Mouse (Mus musculus): ENCODE results near the gene Dclre1c. TPM values are rescaled to one million over a fixed set of nuclear protein-coding genes. Genes with fewer than 3 reads are reported as not detected.

Gene Dclre1c
- total and polyA plus RNA-seq, 2 experiments from 2014 or later = 1.6 to 2.6 TPM

DNA sequence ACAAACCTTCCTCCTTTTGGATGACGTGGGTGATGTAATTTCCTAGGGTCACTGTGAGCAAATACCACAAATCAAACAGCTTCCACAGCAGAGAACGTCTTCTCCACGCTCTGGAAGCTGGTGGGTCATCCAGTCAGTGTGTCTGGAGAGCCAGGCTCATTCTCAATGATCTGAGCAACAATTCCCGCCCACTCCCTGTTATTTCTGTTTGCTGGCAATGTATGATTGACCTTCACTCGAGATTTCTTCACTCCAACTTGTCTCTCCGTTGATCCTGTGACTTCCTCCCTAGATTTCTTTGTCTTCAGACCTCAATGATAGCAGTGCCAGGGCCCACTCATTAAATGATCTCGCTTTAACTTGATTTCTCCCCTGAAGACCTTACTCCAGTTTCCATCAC is 16.2 kb upstream of the Dclre1c start:
- H3K9ac ChIP-seq (replicated peaks; ENCODE audit: low read depth, low read length) = no peak overlapping the region
- H3K27ac ChIP-seq (ENCODE audit: low read depth) = no peak overlapping the region
- ATAC-seq (ENCODE audit: insufficient read depth, low read depth) (no peak), DNase-seq (ENCODE audit: low spot score) (no peak)
- 64% methylated on average over 7 of the region's 7 CpGs for WGBS
- TF ChIP-seq CTCF (IDR thresholded peaks at IDR 0.05; ENCODE audit: low read depth) (no peak), EP300 (IDR thresholded peaks at IDR 0.05; ENCODE audit: low read depth) (no peak)
- H3K4me3 ChIP-seq (ENCODE audit: low read depth, low read length) = no peak overlapping the region
- no peaks in the 10 kb centered on the region for H3K36me3 ChIP-seq (replicated peaks; ENCODE audit: control insufficient read depth, insufficient read depth, low read length)
- H3K27me3 ChIP-seq (ENCODE audit: control insufficient read depth, insufficient read depth, low read length) = no peaks in the 10 kb centered on the region
- no peaks in the 10 kb centered on the region for H3K9me3 ChIP-seq (replicated peaks; ENCODE audit: control insufficient read depth, low read length)
- H3K4me1 ChIP-seq (ENCODE audit: control insufficient read depth, insufficient read depth) = no peaks in the 10 kb centered on the region
- no peak overlapping the region for H3K4me2 ChIP-seq (ENCODE audit: low read depth, low read length)

DNA sequence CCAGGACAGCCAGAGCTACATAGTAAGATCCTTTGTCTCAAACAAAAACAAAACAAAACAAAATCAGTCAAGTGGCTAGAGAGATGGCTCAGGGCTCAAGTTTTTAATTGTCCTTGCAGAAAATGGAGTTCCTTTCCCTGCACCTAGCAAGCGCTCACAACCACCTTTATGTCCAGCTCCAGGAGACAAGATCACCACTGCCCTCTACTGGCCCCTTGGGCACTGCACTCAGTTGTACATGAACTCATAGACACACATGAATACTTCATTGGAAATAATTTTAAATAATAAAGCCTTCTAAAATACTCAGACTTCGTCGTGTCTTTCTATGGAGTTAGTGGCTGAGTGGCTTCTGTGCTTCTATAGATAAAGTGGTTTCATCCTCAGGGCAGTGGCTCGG is 9.7 kb upstream of the Dclre1c start:
- no peaks in the 10 kb centered on the region for H3K36me3 ChIP-seq (replicated peaks; ENCODE audit: control insufficient read depth, insufficient read depth, low read length)
- WGBS = 40% methylated on average over 4 of the region's 4 CpGs
- H3K4me2 ChIP-seq (ENCODE audit: low read depth, low read length) = no peak overlapping the region
- TF ChIP-seq CTCF (IDR thresholded peaks at IDR 0.05; ENCODE audit: low read depth) (peak; percentile 58), EP300 (IDR thresholded peaks at IDR 0.05; ENCODE audit: low read depth) (no peak)
- no peaks in the 10 kb centered on the region for H3K9me3 ChIP-seq (replicated peaks; ENCODE audit: control insufficient read depth, low read length)
- no peak overlapping the region for H3K4me3 ChIP-seq (ENCODE audit: low read depth, low read length)
- ATAC-seq (ENCODE audit: insufficient read depth, low read depth) (no peak), DNase-seq (ENCODE audit: low spot score) (peak; percentile 21)
- H3K27me3 ChIP-seq (ENCODE audit: control insufficient read depth, insufficient read depth, low read length) = 0 out of 2 replicates have a peak, but pooled peaks cover 9% of the 10 kb centered on the region
- no peak overlapping the region for H3K9ac ChIP-seq (replicated peaks; ENCODE audit: low read depth, low read length)
- H3K27ac ChIP-seq (ENCODE audit: low read depth) = no peak overlapping the region
- H3K4me1 ChIP-seq (ENCODE audit: control insufficient read depth, insufficient read depth) = no peaks in the 10 kb centered on the region

GRCm38 (mm10) chr2:3415676-3416075 is 8.3 kb upstream of the Dclre1c start:
- Histone ChIP-seq H3K4me1 (ENCODE audit: control insufficient read depth, insufficient read depth) (no peaks in the 10 kb centered on the region), H3K9me3 (replicated peaks; ENCODE audit: control insufficient read depth, low read length) (no peaks in the 10 kb centered on the region), H3K27ac (ENCODE audit: low read depth) (no peak overlapping the region), H3K4me2 (ENCODE audit: low read depth, low read length) (no peak overlapping the region), H3K36me3 (replicated peaks; ENCODE audit: control insufficient read depth, insufficient read depth, low read length) (no peaks in the 10 kb centered on the region), H3K9ac (replicated peaks; ENCODE audit: low read depth, low read length) (no peak overlapping the region), H3K27me3 (ENCODE audit: control insufficient read depth, insufficient read depth, low read length) (0 out of 2 replicates have a peak, but pooled peaks cover 9% of the 10 kb centered on the region), H3K4me3 (ENCODE audit: low read depth, low read length) (no peak overlapping the region)
- 63% methylated on average over 1 of the region's 1 CpGs for WGBS
- DNase-seq (ENCODE audit: low spot score) (no peak), ATAC-seq (ENCODE audit: insufficient read depth, low read depth) (no peak)
- TF ChIP-seq CTCF (IDR thresholded peaks at IDR 0.05; ENCODE audit: low read depth) (no peak), EP300 (IDR thresholded peaks at IDR 0.05; ENCODE audit: low read depth) (no peak)

DNA sequence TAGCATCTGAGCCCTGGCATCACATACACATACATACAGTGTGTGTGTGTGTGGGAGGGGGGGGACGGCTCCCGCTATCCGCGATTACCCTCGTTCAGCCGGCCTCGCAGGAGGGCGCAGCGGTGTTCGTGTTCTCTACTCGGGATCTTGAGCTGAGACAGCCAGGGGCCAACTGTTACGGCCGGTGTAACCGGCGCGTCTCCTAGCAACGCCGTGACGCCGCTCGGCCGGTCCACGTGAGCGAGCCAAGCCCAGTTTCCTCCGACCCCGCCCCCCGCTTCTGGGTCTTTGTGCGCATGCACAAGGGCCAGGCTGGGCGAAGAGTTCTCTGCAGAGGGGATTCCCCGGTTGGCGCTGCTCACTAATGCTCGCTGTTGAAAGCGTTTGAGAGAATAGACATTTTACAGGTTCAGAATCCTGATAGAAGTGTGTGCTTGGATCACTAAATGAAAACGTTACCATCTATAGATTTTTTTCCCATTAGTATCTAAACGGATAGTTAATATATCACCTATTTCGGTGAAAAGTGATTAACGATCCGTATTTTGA is 5.0 kb upstream of the Dclre1c start:
- peak overlapping the region; percentile 76 for H3K4me2 ChIP-seq (ENCODE audit: low read depth, low read length)
- H3K36me3 ChIP-seq (replicated peaks; ENCODE audit: control insufficient read depth, insufficient read depth, low read length) = no peaks in the 10 kb centered on the region
- peak; percentile 95 for DNase-seq (ENCODE audit: low spot score)
- H3K9ac ChIP-seq (replicated peaks; ENCODE audit: low read depth, low read length) = no peak overlapping the region; the same call in 1 of the 2 replicates
- peak overlapping the region; percentile 54 for H3K4me3 ChIP-seq (ENCODE audit: low read depth, low read length)
- no peaks in the 10 kb centered on the region for H3K9me3 ChIP-seq (replicated peaks; ENCODE audit: control insufficient read depth, low read length)
- no peak for TF ChIP-seq EP300 (IDR thresholded peaks at IDR 0.05; ENCODE audit: low read depth)
- TF ChIP-seq CTCF (IDR thresholded peaks at IDR 0.05; ENCODE audit: low read depth) = 0 out of 2 replicates have a peak, but pooled peaks have one; percentile 4
- WGBS = 1% methylated on average over 38 of the region's 38 CpGs
- H3K27me3 ChIP-seq (ENCODE audit: control insufficient read depth, insufficient read depth, low read length) = 0 out of 2 replicates have a peak, but pooled peaks cover 9% of the 10 kb centered on the region
- peak; percentile 98 for ATAC-seq (ENCODE audit: insufficient read depth, low read depth)
- no peak overlapping the region for H3K27ac ChIP-seq (ENCODE audit: low read depth)
- H3K4me1 ChIP-seq (ENCODE audit: control insufficient read depth, insufficient read depth) = 0 out of 2 replicates have a peak, but pooled peaks cover 3% of the 10 kb centered on the region

DNA sequence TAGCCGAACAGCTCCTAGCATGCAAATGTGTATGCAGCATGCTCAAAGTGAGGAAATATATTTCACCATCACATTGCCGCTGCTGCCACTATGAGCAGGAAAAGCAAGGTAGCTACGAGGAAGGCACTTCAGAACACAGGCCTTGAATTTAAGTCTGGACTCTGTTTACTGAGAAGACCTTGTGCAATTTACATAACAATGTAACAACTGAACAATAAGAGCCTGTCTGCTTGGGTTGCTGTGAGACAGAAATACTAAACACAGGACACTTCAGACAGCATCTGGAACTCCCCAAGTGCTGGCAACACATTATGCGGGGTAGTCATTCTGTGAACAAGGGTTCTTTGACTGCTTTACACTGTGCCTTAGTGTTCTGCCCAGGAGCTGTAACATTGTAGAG is 3.8 kb upstream of the Dclre1c start:
- Histone ChIP-seq H3K9me3 (replicated peaks; ENCODE audit: control insufficient read depth, low read length) (no peaks in the 10 kb centered on the region), H3K4me3 (ENCODE audit: low read depth, low read length) (no peak overlapping the region), H3K4me1 (ENCODE audit: control insufficient read depth, insufficient read depth) (0 out of 2 replicates have a peak, but pooled peaks cover 8% of the 10 kb centered on the region), H3K27ac (ENCODE audit: low read depth) (no peak overlapping the region), H3K4me2 (ENCODE audit: low read depth, low read length) (no peak overlapping the region), H3K27me3 (ENCODE audit: control insufficient read depth, insufficient read depth, low read length) (0 out of 2 replicates have a peak, but pooled peaks cover 9% of the 10 kb centered on the region), H3K9ac (replicated peaks; ENCODE audit: low read depth, low read length) (no peak overlapping the region), H3K36me3 (replicated peaks; ENCODE audit: control insufficient read depth, insufficient read depth, low read length) (no peaks in the 10 kb centered on the region)
- ATAC-seq (ENCODE audit: insufficient read depth, low read depth) = no peak
- TF ChIP-seq CTCF (IDR thresholded peaks at IDR 0.05; ENCODE audit: low read depth) (no peak), EP300 (IDR thresholded peaks at IDR 0.05; ENCODE audit: low read depth) (no peak)
- 69% methylated on average over 4 of the region's 4 CpGs for WGBS
- DNase-seq (ENCODE audit: low spot score) = no peak

DNA sequence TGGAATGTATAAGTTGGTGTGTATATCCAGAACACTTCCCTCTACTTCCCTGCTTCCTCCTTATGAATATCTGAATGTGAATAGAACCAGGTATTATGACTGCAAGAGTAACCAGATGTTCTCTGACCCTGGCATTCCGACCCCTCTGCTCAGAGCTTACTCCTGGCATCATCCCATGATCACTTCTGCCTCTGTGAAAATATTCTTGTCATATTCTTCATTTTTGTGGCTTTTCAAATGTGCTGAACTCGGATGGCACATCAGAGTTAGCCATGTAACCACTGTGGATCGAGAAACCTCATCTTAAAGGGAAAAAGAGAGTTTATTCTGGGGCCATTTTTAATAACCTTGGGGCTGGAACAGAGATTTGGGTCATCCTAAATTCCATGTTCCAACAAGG is 1.4 kb upstream of the Dclre1c start, which contains the start of gene Meig1:
TSS of gene Meig1 (minus strand) at position 101 of the 400 bp plus-strand sequence.
- no peak within 1 kb of the TSS for H3K27ac ChIP-seq (ENCODE audit: low read depth)
- H3K4me1 ChIP-seq (ENCODE audit: control insufficient read depth, insufficient read depth) = 0 out of 2 replicates have a peak, but pooled peaks cover 8% of the 10 kb centered on the region
- no peak for DNase-seq (ENCODE audit: low spot score)
- H3K9me3 ChIP-seq (replicated peaks; ENCODE audit: control insufficient read depth, low read length) = no peaks in the 10 kb centered on the region
- H3K27me3 ChIP-seq (ENCODE audit: control insufficient read depth, insufficient read depth, low read length) = 0 out of 2 replicates have a peak, but pooled peaks cover 6% of the 10 kb centered on the region
- H3K36me3 ChIP-seq (replicated peaks; ENCODE audit: control insufficient read depth, insufficient read depth, low read length) = no peaks in the 10 kb centered on the region
- TF ChIP-seq EP300 (IDR thresholded peaks at IDR 0.05; ENCODE audit: low read depth) (no peak), CTCF (IDR thresholded peaks at IDR 0.05; ENCODE audit: low read depth) (no peak)
- H3K4me2 ChIP-seq (ENCODE audit: low read depth, low read length) = peak within 1 kb of the TSS; percentile 98; the same call in 1 of the 2 replicates
- H3K9ac ChIP-seq (replicated peaks; ENCODE audit: low read depth, low read length) = no peak within 1 kb of the TSS
- no peak within 1 kb of the TSS for H3K4me3 ChIP-seq (ENCODE audit: low read depth, low read length)
- ATAC-seq (ENCODE audit: insufficient read depth, low read depth) = no peak
- 53% methylated on average over 3 of the region's 3 CpGs for WGBS

All from heart, postnatal 0 days (tissue).